Mouse (Mus musculus): ENCODE results near the gene Jakmip3. TPM values are rescaled to one million over a fixed set of nuclear protein-coding genes. Genes with fewer than 3 reads are reported as not detected.

The Jakmip3 gene
- polyA plus RNA-seq, 1 experiment: not detected

- TF ChIP-seq CTCF (IDR thresholded peaks at IDR 0.05; ENCODE audit: extremely low read depth, insufficient read length, insufficient replicate concordance, low read depth, low read length) (no peak), POLR2A (IDR thresholded peaks at IDR 0.05; ENCODE audit: low read depth, low read length) (no peak)
- Histone ChIP-seq H3K27me3 (ENCODE audit: control insufficient read depth, insufficient read depth, low read length) (peaks cover 12% of the 10 kb centered on the region), H3K36me3 (ENCODE audit: control insufficient read depth, insufficient read depth, low read length) (no peaks in the 10 kb centered on the region), H3K4me1 (ENCODE audit: control insufficient read depth, insufficient read depth, insufficient read length, low read length) (no peaks in the 10 kb centered on the region), H3K27ac (ENCODE audit: insufficient read depth, low read depth, low read length) (no peak overlapping the region), H3K4me3 (ENCODE audit: low read depth, low read length) (no peak overlapping the region)
- 49% methylated on average over 3 of the region's 3 CpGs for WGBS
Measured at GRCm38 (mm10) chr7:138945668-138946067, 5.1 kb downstream of the Jakmip3 start.

- no peaks in the 10 kb centered on the region for H3K4me1 ChIP-seq (ENCODE audit: control insufficient read depth, insufficient read depth, insufficient read length, low read length)
- WGBS: 81% methylated on average over 8 of the region's 8 CpGs
- H3K4me3 ChIP-seq (ENCODE audit: low read depth, low read length): no peak overlapping the region
- H3K27ac ChIP-seq (ENCODE audit: insufficient read depth, low read depth, low read length): no peak overlapping the region
- TF ChIP-seq POLR2A (IDR thresholded peaks at IDR 0.05; ENCODE audit: low read depth, low read length): no peak
- no peak for TF ChIP-seq CTCF (IDR thresholded peaks at IDR 0.05; ENCODE audit: extremely low read depth, insufficient read length, insufficient replicate concordance, low read depth, low read length)
- no peaks in the 10 kb centered on the region for H3K36me3 ChIP-seq (ENCODE audit: control insufficient read depth, insufficient read depth, low read length)
- H3K27me3 ChIP-seq (ENCODE audit: control insufficient read depth, insufficient read depth, low read length): no peaks in the 10 kb centered on the region
Measured at GRCm38 (mm10) chr7:138947741-138948140, 7.2 kb downstream of the Jakmip3 start.

- no peak for TF ChIP-seq POLR2A (IDR thresholded peaks at IDR 0.05; ENCODE audit: low read depth, low read length)
- no peak for TF ChIP-seq CTCF (IDR thresholded peaks at IDR 0.05; ENCODE audit: extremely low read depth, insufficient read length, insufficient replicate concordance, low read depth, low read length)
- Histone ChIP-seq H3K27ac (ENCODE audit: insufficient read depth, low read depth, low read length) (no peak overlapping the region), H3K36me3 (ENCODE audit: control insufficient read depth, insufficient read depth, low read length) (no peaks in the 10 kb centered on the region), H3K4me3 (ENCODE audit: low read depth, low read length) (no peak overlapping the region), H3K27me3 (ENCODE audit: control insufficient read depth, insufficient read depth, low read length) (no peaks in the 10 kb centered on the region), H3K4me1 (ENCODE audit: control insufficient read depth, insufficient read depth, insufficient read length, low read length) (no peaks in the 10 kb centered on the region)
- WGBS: 48% methylated on average over 8 of the region's 8 CpGs
Measured at GRCm38 (mm10) chr7:138948309-138948708, 7.8 kb downstream of the Jakmip3 start.

- TF ChIP-seq CTCF (IDR thresholded peaks at IDR 0.05; ENCODE audit: extremely low read depth, insufficient read length, insufficient replicate concordance, low read depth, low read length): no peak
- no peaks in the 10 kb centered on the region for H3K36me3 ChIP-seq (ENCODE audit: control insufficient read depth, insufficient read depth, low read length)
- 83% methylated on average over 7 of the region's 7 CpGs for WGBS
Measured at GRCm38 (mm10) chr7:138955787-138956186, 15.3 kb downstream of the Jakmip3 start.

GRCm38 (mm10) chr7:138957106-138957505 is 16.6 kb downstream of the Jakmip3 start:
- no peaks in the 10 kb centered on the region for H3K36me3 ChIP-seq (ENCODE audit: control insufficient read depth, insufficient read depth, low read length)
- no peaks in the 10 kb centered on the region for H3K27me3 ChIP-seq (ENCODE audit: control insufficient read depth, insufficient read depth, low read length)
- TF ChIP-seq POLR2A (IDR thresholded peaks at IDR 0.05; ENCODE audit: low read depth, low read length): no peak
- TF ChIP-seq CTCF (IDR thresholded peaks at IDR 0.05; ENCODE audit: extremely low read depth, insufficient read length, insufficient replicate concordance, low read depth, low read length): no peak
- H3K4me3 ChIP-seq (ENCODE audit: low read depth, low read length): no peak overlapping the region
- 64% methylated on average over 6 of the region's 6 CpGs for WGBS
- H3K27ac ChIP-seq (ENCODE audit: insufficient read depth, low read depth, low read length): no peak overlapping the region
- H3K4me1 ChIP-seq (ENCODE audit: control insufficient read depth, insufficient read depth, insufficient read length, low read length): no peaks in the 10 kb centered on the region

More at GRCm38 (mm10) chr7:138955787-138956186, 15.3 kb downstream of the Jakmip3 start:
- H3K27ac ChIP-seq (ENCODE audit: insufficient read depth, low read depth, low read length): no peak overlapping the region
- H3K27me3 ChIP-seq (ENCODE audit: control insufficient read depth, insufficient read depth, low read length): no peaks in the 10 kb centered on the region
- no peaks in the 10 kb centered on the region for H3K4me1 ChIP-seq (ENCODE audit: control insufficient read depth, insufficient read depth, insufficient read length, low read length)
- no peak overlapping the region for H3K4me3 ChIP-seq (ENCODE audit: low read depth, low read length)

- no peaks in the 10 kb centered on the region for H3K4me1 ChIP-seq (ENCODE audit: control insufficient read depth, insufficient read depth, insufficient read length, low read length)
- H3K4me3 ChIP-seq (ENCODE audit: low read depth, low read length): no peak overlapping the region
- H3K27ac ChIP-seq (ENCODE audit: insufficient read depth, low read depth, low read length): no peak overlapping the region
- H3K36me3 ChIP-seq (ENCODE audit: control insufficient read depth, insufficient read depth, low read length): no peaks in the 10 kb centered on the region
- TF ChIP-seq CTCF (IDR thresholded peaks at IDR 0.05; ENCODE audit: extremely low read depth, insufficient read length, insufficient replicate concordance, low read depth, low read length) (no peak), POLR2A (IDR thresholded peaks at IDR 0.05; ENCODE audit: low read depth, low read length) (no peak)
- WGBS: 77% methylated on average over 5 of the region's 5 CpGs
- H3K27me3 ChIP-seq (ENCODE audit: control insufficient read depth, insufficient read depth, low read length): no peaks in the 10 kb centered on the region
Measured at GRCm38 (mm10) chr7:138959747-138960146, 19.2 kb downstream of the Jakmip3 start.

- 84% methylated on average over 5 of the region's 5 CpGs for WGBS
- Histone ChIP-seq H3K27me3 (ENCODE audit: control insufficient read depth, insufficient read depth, low read length) (no peaks in the 10 kb centered on the region), H3K36me3 (ENCODE audit: control insufficient read depth, insufficient read depth, low read length) (no peaks in the 10 kb centered on the region), H3K4me1 (ENCODE audit: control insufficient read depth, insufficient read depth, insufficient read length, low read length) (no peaks in the 10 kb centered on the region), H3K4me3 (ENCODE audit: low read depth, low read length) (no peak overlapping the region), H3K27ac (ENCODE audit: insufficient read depth, low read depth, low read length) (no peak overlapping the region)
- TF ChIP-seq CTCF (IDR thresholded peaks at IDR 0.05; ENCODE audit: extremely low read depth, insufficient read length, insufficient replicate concordance, low read depth, low read length): no peak
- no peak for TF ChIP-seq POLR2A (IDR thresholded peaks at IDR 0.05; ENCODE audit: low read depth, low read length)
Measured at GRCm38 (mm10) chr7:138963756-138964155, 23.2 kb downstream of the Jakmip3 start.
